Mouse (Mus musculus) embryonic facial prominence, embryonic 11.5 days (tissue): ENCODE measurements around the gene Edem2. TPM values are rescaled to one million over a fixed set of nuclear protein-coding genes. Genes with fewer than 3 reads are reported as not detected.
A peak's percentile ranks its signal among the peaks of the same experiment; 100 is the strongest.

Experiments
- ATAC-seq: fragments of 200-750 bp; cut with Nextera tagmentation; replicated peaks from 2 replicates; pipeline ENCODE4 v1.8.0; 2017; ENCODE audit warnings: low read depth; ENCODE audit not compliant: insufficient number of reproducible peaks, low FRiP score, low TSS enrichment
- DNase-seq: peaks from one replicate; pipeline ENCODE4 v3.0.0-alpha.2; 2015; ENCODE audit warnings: low spot score
- H3K27ac ChIP-seq: fragments of 300-500 bp; sonication (generic); replicated peaks from 2 replicates; pipeline ENCODE4 v1.5.1; 2014; ENCODE audit warnings: mild to moderate bottlenecking, low read depth, low read length, control low read depth
- H3K27me3 ChIP-seq: fragments of 300-500 bp; sonication (generic); 2 replicates; pipeline ENCODE4 v1.6.1; 2014; ENCODE audit warnings: mild to moderate bottlenecking, low read length, moderate library complexity, mixed read lengths; ENCODE audit not compliant: control insufficient read depth, insufficient read depth
- H3K36me3 ChIP-seq: fragments of 300-500 bp; sonication (generic); replicated peaks from 2 replicates; pipeline ENCODE4 v1.6.1; 2014; ENCODE audit warnings: low read depth, mild to moderate bottlenecking, low read length, moderate library complexity, mixed read lengths; ENCODE audit not compliant: control insufficient read depth, insufficient read depth
- H3K4me1 ChIP-seq: fragments of 300-500 bp; sonication (generic); 2 replicates; pipeline ENCODE4 v1.6.1; 2014; ENCODE audit warnings: low read length, mixed read lengths; ENCODE audit not compliant: control insufficient read depth, insufficient read depth
- H3K4me2 ChIP-seq: fragments of 300-500 bp; sonication (generic); 2 replicates; pipeline ENCODE4 v1.6.1; 2014; ENCODE audit warnings: low read depth, mild to moderate bottlenecking, control low read depth, low read length, moderate library complexity
- H3K4me3 ChIP-seq: fragments of 300-500 bp; sonication (generic); 2 replicates; pipeline ENCODE4 v1.5.1; 2014; ENCODE audit warnings: low read depth, low read length, control low read depth
- H3K9ac ChIP-seq: fragments of 300-500 bp; sonication (generic); replicated peaks from 2 replicates; pipeline ENCODE4 v1.6.1; 2014; ENCODE audit warnings: mild to moderate bottlenecking, control low read depth, low read length
- H3K9me3 ChIP-seq: fragments of 300-500 bp; sonication (generic); replicated peaks from 2 replicates; pipeline ENCODE4 v1.6.1; 2016; ENCODE audit warnings: mild to moderate bottlenecking, low read length, inconsistent platforms, mixed read lengths; ENCODE audit not compliant: control insufficient read depth
- WGBS: fragments of 180-500 bp; shearing (Covaris S2); extraction: QIAGEN DNeasy Blood & Tissue Kit; methylation state at CpG from one replicate; pipeline ENCODE4 v1.1.7; 2014; 5-methylcytosine and 5-hydroxymethylcytosine counted together
- polyA plus RNA-seq: library from polyadenylated mRNA; unstranded; fragments of >200 nt; fragmentation: Nextera tagmentation; extraction: Ambion mirVana; gene quantifications from 2 replicates; pipeline ENCODE4 v1.2.1, GENCODE M21; 2014

Edem2 gene
- polyA plus RNA-seq, 1 experiment from 2014 or later, result 22.7 TPM

GRCm38 (mm10) chr2:155693136-155693535, 36.1 kb downstream of the Edem2 start:
- H3K36me3 ChIP-seq, result no peaks in the 10 kb centered on the region
- no peak overlapping the region for H3K9ac ChIP-seq
- no peaks in the 10 kb centered on the region for H3K9me3 ChIP-seq
- no peak overlapping the region for H3K4me2 ChIP-seq
- ATAC-seq (no peak), DNase-seq (no peak)
- no peaks in the 10 kb centered on the region for H3K4me1 ChIP-seq
- H3K4me3 ChIP-seq, result no peak overlapping the region
- H3K27me3 ChIP-seq, result no peaks in the 10 kb centered on the region
- 84% methylated on average over 4 of the region's 4 CpGs for WGBS
- H3K27ac ChIP-seq, result no peak overlapping the region

GRCm38 (mm10) chr2:155691723-155692493, 37.4 kb downstream of the Edem2 start, which contains the start of gene Trpc4ap:
Gene Trpc4ap (minus strand): TSS chr2:155692384.
- DNase-seq (peak; percentile 96), ATAC-seq (peak; percentile 91)
- H3K4me2 ChIP-seq, result peak within 1 kb of the TSS; percentile 66
- no peaks in the 10 kb centered on the region for H3K36me3 ChIP-seq
- H3K4me1 ChIP-seq, result no peaks in the 10 kb centered on the region
- H3K4me3 ChIP-seq, result peak within 1 kb of the TSS; percentile 75
- H3K9me3 ChIP-seq, result no peaks in the 10 kb centered on the region
- no peaks in the 10 kb centered on the region for H3K27me3 ChIP-seq
- WGBS, result under 1% methylated on average over 65 of the region's 72 CpGs
- peak within 1 kb of the TSS; percentile 74; the same call in 1 of the 2 replicates for H3K27ac ChIP-seq
- peak within 1 kb of the TSS; percentile 93 for H3K9ac ChIP-seq

- H3K4me2 ChIP-seq, result peak overlapping the region; percentile 66
- H3K36me3 ChIP-seq, result no peaks in the 10 kb centered on the region
- H3K4me1 ChIP-seq, result no peaks in the 10 kb centered on the region
- peak; percentile 3 for DNase-seq
- 9% methylated on average over 8 of the region's 8 CpGs for WGBS
- no peaks in the 10 kb centered on the region for H3K9me3 ChIP-seq
- ATAC-seq, result no peak
- peak overlapping the region; percentile 93 for H3K9ac ChIP-seq
- H3K27me3 ChIP-seq, result no peaks in the 10 kb centered on the region
- 0 out of 2 replicates have a peak overlapping the region, but pooled peaks have one; percentile 74 for H3K27ac ChIP-seq
- peak overlapping the region; percentile 75 for H3K4me3 ChIP-seq
Measured at GRCm38 (mm10) chr2:155691336-155691722, 37.9 kb downstream of the Edem2 start.

GRCm38 (mm10) chr2:155689211-155689610, 40.1 kb downstream of the Edem2 start:
- WGBS, result 79% methylated on average over 4 of the region's 4 CpGs
- H3K27me3 ChIP-seq, result no peaks in the 10 kb centered on the region
- no peaks in the 10 kb centered on the region for H3K9me3 ChIP-seq
- H3K36me3 ChIP-seq, result no peaks in the 10 kb centered on the region
- no peak overlapping the region for H3K9ac ChIP-seq
- DNase-seq, result no peak
- no peak for ATAC-seq
- H3K4me3 ChIP-seq, result no peak overlapping the region
- H3K4me2 ChIP-seq, result no peak overlapping the region
- H3K27ac ChIP-seq, result no peak overlapping the region
- no peaks in the 10 kb centered on the region for H3K4me1 ChIP-seq

- no peaks in the 10 kb centered on the region for H3K36me3 ChIP-seq
- no peak for DNase-seq
Measured at GRCm38 (mm10) chr2:155687746-155688145, 41.5 kb downstream of the Edem2 start.

GRCm38 (mm10) chr2:155686572-155686971, 42.7 kb downstream of the Edem2 start:
- H3K9ac ChIP-seq, result no peak overlapping the region
- H3K27ac ChIP-seq, result no peak overlapping the region
- no peaks in the 10 kb centered on the region for H3K4me1 ChIP-seq
- no peaks in the 10 kb centered on the region for H3K9me3 ChIP-seq
- no peak overlapping the region for H3K4me2 ChIP-seq
- H3K4me3 ChIP-seq, result no peak overlapping the region
- no peak for DNase-seq
- WGBS, result 89% methylated on average over 5 of the region's 5 CpGs
- ATAC-seq, result no peak
- no peaks in the 10 kb centered on the region for H3K36me3 ChIP-seq
- no peaks in the 10 kb centered on the region for H3K27me3 ChIP-seq

More at GRCm38 (mm10) chr2:155687746-155688145, 41.5 kb downstream of the Edem2 start:
- Histone ChIP-seq H3K4me1 (no peaks in the 10 kb centered on the region), H3K4me2 (no peak overlapping the region), H3K9me3 (no peaks in the 10 kb centered on the region), H3K4me3 (no peak overlapping the region), H3K27ac (no peak overlapping the region), H3K9ac (no peak overlapping the region), H3K27me3 (no peaks in the 10 kb centered on the region)
- 96% methylated on average over 11 of the region's 11 CpGs for WGBS
- ATAC-seq, result no peak

GRCm38 (mm10) chr2:155683821-155684220, 45.5 kb downstream of the Edem2 start:
- no peaks in the 10 kb centered on the region for H3K9me3 ChIP-seq
- no peak overlapping the region for H3K27ac ChIP-seq
- ATAC-seq (no peak), DNase-seq (no peak)
- H3K4me1 ChIP-seq, result no peaks in the 10 kb centered on the region
- H3K36me3 ChIP-seq, result no peaks in the 10 kb centered on the region
- H3K4me3 ChIP-seq, result no peak overlapping the region
- H3K4me2 ChIP-seq, result no peak overlapping the region
- H3K9ac ChIP-seq, result no peak overlapping the region
- 95% methylated on average over 5 of the region's 5 CpGs for WGBS
- no peaks in the 10 kb centered on the region for H3K27me3 ChIP-seq

GRCm38 (mm10) chr2:155683137-155683536, 46.1 kb downstream of the Edem2 start:
- DNase-seq, result no peak
- 69% methylated on average over 3 of the region's 3 CpGs for WGBS
- Histone ChIP-seq H3K9me3 (no peaks in the 10 kb centered on the region), H3K27me3 (no peaks in the 10 kb centered on the region), H3K27ac (no peak overlapping the region), H3K36me3 (no peaks in the 10 kb centered on the region), H3K4me3 (no peak overlapping the region), H3K9ac (no peak overlapping the region), H3K4me2 (no peak overlapping the region), H3K4me1 (no peaks in the 10 kb centered on the region)
- ATAC-seq, result no peak
